In genomic region chr2:169237321-169237720, GRCm38 (mm10) we compare ENCODE assay signal across 14 mouse cellular contexts.
"Had no signal": no experiment of that assay in that cellular context is flagged by ENCODE, and none has a peak within 500 bp of the region (broad histone marks: within the 10 kb centered on the region; RNA-seq: fewer than 3 reads in every experiment).

No protein-coding gene starts in this region.

- H3K9ac ChIP-seq: intestine, embryonic 15.5 days; limb, embryonic 15.5 days; liver, embryonic 15.5 days; lung, embryonic 14.5 days; midbrain, embryonic 12.5 days; stomach, embryonic 15.5 days had no signal

- H3K9me3 ChIP-seq: intestine, embryonic 15.5 days; limb, embryonic 15.5 days; liver, embryonic 15.5 days; midbrain, embryonic 12.5 days; stomach, embryonic 15.5 days had no signal

- DNase-seq: layer of hippocampus, postnatal 36 days; lung, embryonic 14.5 days; lung, postnatal 10 days; lung, postnatal 4 days; right cerebral cortex, postnatal 14 days; thymus, adult 2 months; thymus, postnatal 25 days had no signal

- ATAC-seq: intestine, embryonic 15.5 days; midbrain, embryonic 16.5 days had no signal

- H3K4me3 ChIP-seq: intestine, embryonic 15.5 days; limb, embryonic 15.5 days; liver, embryonic 15.5 days; megakaryocyte, embryonic 14.5 days; midbrain, embryonic 12.5 days; stomach, embryonic 15.5 days had no signal

- H3K4me2 ChIP-seq: intestine, embryonic 15.5 days; limb, embryonic 15.5 days; liver, embryonic 15.5 days; lung, embryonic 14.5 days; midbrain, embryonic 12.5 days; stomach, embryonic 15.5 days had no signal

- H3K4me1 ChIP-seq: limb, embryonic 15.5 days; liver, embryonic 15.5 days; megakaryocyte, embryonic 14.5 days; midbrain, embryonic 12.5 days; stomach, embryonic 15.5 days had no signal

- H3K27me3 ChIP-seq: intestine, embryonic 15.5 days; limb, embryonic 15.5 days; liver, embryonic 15.5 days; megakaryocyte, embryonic 14.5 days; midbrain, embryonic 12.5 days; stomach, embryonic 15.5 days had no signal

- H3K36me3 ChIP-seq: intestine, embryonic 15.5 days; limb, embryonic 15.5 days; liver, embryonic 15.5 days; midbrain, embryonic 12.5 days; stomach, embryonic 15.5 days had no signal

- H3K27ac ChIP-seq: intestine, embryonic 15.5 days; limb, embryonic 15.5 days; liver, embryonic 15.5 days; midbrain, embryonic 12.5 days; stomach, embryonic 15.5 days had no signal
